Mouse (Mus musculus) lung, adult 2 months (tissue): ENCODE measurements around the gene Gm17416.

Experiments
- CTCF ChIP-seq: fragments of 200-500 bp; IDR thresholded peaks from 2 replicates; pipeline ENCODE4 v1.5.1; 2011; ENCODE audit warnings: mild to moderate bottlenecking, low read length, control low read depth; ENCODE audit not compliant: insufficient read depth
- POLR2A ChIP-seq: fragments of 200-500 bp; IDR thresholded peaks from 2 replicates; pipeline ENCODE4 v1.6.1; 2011; ENCODE audit warnings: low read depth, mild to moderate bottlenecking, control low read depth, low read length, borderline replicate concordance; ENCODE audit errors: extremely low read depth

GRCm38 (mm10) chr2:152608719-152609118 is 39.6 kb downstream of the Gm17416 start:
- no peak for TF ChIP-seq POLR2A
- TF ChIP-seq CTCF, result no peak
